Mouse (Mus musculus) liver, embryonic 16.5 days (tissue): Measurements from ENCODE around the gene Zfyve27. TPM values are rescaled to one million over a fixed set of nuclear protein-coding genes. Genes with fewer than 3 reads are reported as not detected.

Experiments
- ATAC-seq: fragments of 200-750 bp; cut with Nextera tagmentation; 2 replicates; pipeline ENCODE4 v1.8.0; 2017; ENCODE audit warnings: low read depth, mild to moderate bottlenecking, moderate number of reproducible peaks, moderate library complexity
- H3K27ac ChIP-seq: fragments of 300-500 bp; sonication (generic); 2 replicates; pipeline ENCODE4 v1.5.1; 2014; ENCODE audit warnings: mild to moderate bottlenecking, low read length
- H3K27me3 ChIP-seq: fragments of 300-500 bp; sonication (generic); 2 replicates; pipeline ENCODE4 v1.6.1; 2014; ENCODE audit warnings: low read depth, low read length, mixed read lengths; ENCODE audit not compliant: control insufficient read depth, insufficient read depth
- H3K36me3 ChIP-seq: fragments of 300-500 bp; sonication (generic); 2 replicates; pipeline ENCODE4 v1.6.1; 2014; ENCODE audit warnings: mild to moderate bottlenecking; ENCODE audit not compliant: control insufficient read depth, insufficient read depth
- H3K4me1 ChIP-seq: fragments of 300-500 bp; sonication (generic); 2 replicates; pipeline ENCODE4 v1.6.1; 2014; ENCODE audit warnings: low read depth, low read length, mixed read lengths; ENCODE audit not compliant: control insufficient read depth
- H3K4me2 ChIP-seq: fragments of 300-500 bp; sonication (generic); 2 replicates; pipeline ENCODE4 v1.6.1; 2014; ENCODE audit warnings: low read depth, low read length, mixed read lengths
- H3K4me3 ChIP-seq: fragments of 300-500 bp; sonication (generic); 2 replicates; pipeline ENCODE4 v1.5.1; 2014; ENCODE audit warnings: low read depth, mild to moderate bottlenecking, low read length
- H3K9ac ChIP-seq: fragments of 300-500 bp; sonication (generic); 2 replicates; pipeline ENCODE4 v1.6.1; 2014; ENCODE audit warnings: low read depth, low read length
- H3K9me3 ChIP-seq: fragments of 300-500 bp; sonication (generic); replicated peaks from 2 replicates; pipeline ENCODE4 v1.6.1; 2016; ENCODE audit warnings: low read length; ENCODE audit not compliant: control insufficient read depth
- WGBS: fragments of 180-500 bp; shearing (Covaris S2); extraction: QIAGEN DNeasy Blood & Tissue Kit; methylation state at CpG from one replicate; pipeline ENCODE4 v1.1.7; 2014; ENCODE audit not compliant: insufficient replicate concordance; 5-methylcytosine and 5-hydroxymethylcytosine counted together
- polyA plus RNA-seq: library from polyadenylated mRNA; unstranded; fragments of >200 nt; fragmentation: Nextera tagmentation; extraction: Ambion mirVana; gene quantifications from 2 replicates; pipeline ENCODE4 v1.2.1, GENCODE M21; 2015

Zfyve27 gene
- polyA plus RNA-seq, 1 experiment from 2014 or later, result 9.9 TPM

GRCm38 (mm10) chr19:42138517-42139285 lies 25.1 kb upstream of the Zfyve27 start:
- ATAC-seq, result no peak
- no peak overlapping the region for H3K27ac ChIP-seq
- H3K27me3 ChIP-seq, result no peaks in the 10 kb centered on the region
- H3K36me3 ChIP-seq, result no peaks in the 10 kb centered on the region
- H3K9ac ChIP-seq, result no peak overlapping the region
- peaks cover 3% of the 10 kb centered on the region for H3K4me1 ChIP-seq
- no peak overlapping the region for H3K4me2 ChIP-seq
- WGBS, result 65% methylated on average over 15 of the region's 15 CpGs
- no peaks in the 10 kb centered on the region for H3K9me3 ChIP-seq
- H3K4me3 ChIP-seq, result no peak overlapping the region

DNA sequence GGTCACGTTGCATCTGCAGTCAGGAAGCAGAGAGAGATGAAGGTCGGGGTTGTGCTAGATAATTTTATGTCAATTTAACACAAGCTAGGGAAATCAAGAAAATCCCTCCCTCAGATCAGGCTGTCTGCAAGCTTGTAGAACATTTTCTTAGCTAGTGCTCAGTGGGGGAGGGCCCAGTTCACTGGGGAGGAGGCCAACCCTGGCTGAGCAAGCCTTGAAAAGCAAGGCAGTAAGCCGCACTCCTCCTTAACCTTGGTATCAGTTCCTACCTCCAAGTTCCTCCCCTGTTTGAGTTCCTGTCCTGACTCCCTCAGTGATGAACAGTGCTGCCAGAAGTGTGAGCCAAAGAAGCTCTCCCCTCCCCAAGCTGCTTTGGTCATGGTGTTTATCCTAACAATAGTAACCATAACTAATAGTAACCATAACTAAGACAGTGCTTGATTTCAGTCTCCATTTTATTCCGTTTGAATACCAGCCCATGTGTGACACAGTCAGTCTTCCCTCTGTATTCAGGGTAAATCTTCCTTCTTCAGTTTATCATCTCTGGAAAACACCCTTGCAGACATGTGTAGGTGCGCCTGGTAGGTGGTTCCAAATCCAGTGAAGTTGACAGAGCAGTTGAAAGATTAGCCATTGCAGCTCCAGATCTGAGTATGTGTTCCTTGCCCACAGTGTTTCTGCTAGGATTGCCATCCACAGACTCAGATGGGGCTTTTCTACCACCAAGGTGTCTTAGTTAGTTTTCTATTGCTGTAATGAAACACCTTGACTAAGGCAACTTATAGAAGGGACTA lies 23.8 kb upstream of the Zfyve27 start:
- 57% methylated on average over 5 of the region's 5 CpGs for WGBS
- Histone ChIP-seq H3K9me3 (no peaks in the 10 kb centered on the region), H3K27me3 (no peaks in the 10 kb centered on the region), H3K4me3 (no peak overlapping the region), H3K4me1 (peaks cover 3% of the 10 kb centered on the region), H3K36me3 (no peaks in the 10 kb centered on the region), H3K9ac (no peak overlapping the region), H3K27ac (no peak overlapping the region), H3K4me2 (no peak overlapping the region)
- ATAC-seq, result no peak

DNA sequence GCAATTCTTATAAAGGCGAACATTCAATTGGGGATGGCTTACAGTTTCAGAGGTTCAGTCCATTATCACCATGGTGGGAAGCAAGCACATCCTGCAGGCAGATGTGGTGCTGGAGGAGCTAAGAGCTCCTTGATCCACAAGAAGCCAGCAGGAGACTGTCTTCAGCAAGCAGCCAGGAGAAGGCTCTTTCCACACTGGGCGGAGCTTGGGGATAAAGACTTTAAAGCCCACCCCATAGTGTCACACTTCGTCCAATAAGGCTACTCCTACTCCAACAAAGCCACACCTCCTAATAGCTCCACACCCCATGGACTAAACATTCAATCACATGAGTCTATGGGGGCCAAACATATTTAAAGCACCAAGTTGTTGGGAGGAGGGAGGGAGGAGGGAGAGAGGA lies 21.8 kb upstream of the Zfyve27 start:
- WGBS, result 61% methylated on average over 3 of the region's 3 CpGs
- no peak overlapping the region for H3K27ac ChIP-seq
- H3K36me3 ChIP-seq, result no peaks in the 10 kb centered on the region
- H3K4me1 ChIP-seq, result peaks cover 8% of the 10 kb centered on the region
- H3K9ac ChIP-seq, result no peak overlapping the region
- ATAC-seq, result no peak
- no peak overlapping the region for H3K4me2 ChIP-seq
- H3K27me3 ChIP-seq, result peaks cover 12% of the 10 kb centered on the region
- H3K4me3 ChIP-seq, result no peak overlapping the region
- no peaks in the 10 kb centered on the region for H3K9me3 ChIP-seq

DNA sequence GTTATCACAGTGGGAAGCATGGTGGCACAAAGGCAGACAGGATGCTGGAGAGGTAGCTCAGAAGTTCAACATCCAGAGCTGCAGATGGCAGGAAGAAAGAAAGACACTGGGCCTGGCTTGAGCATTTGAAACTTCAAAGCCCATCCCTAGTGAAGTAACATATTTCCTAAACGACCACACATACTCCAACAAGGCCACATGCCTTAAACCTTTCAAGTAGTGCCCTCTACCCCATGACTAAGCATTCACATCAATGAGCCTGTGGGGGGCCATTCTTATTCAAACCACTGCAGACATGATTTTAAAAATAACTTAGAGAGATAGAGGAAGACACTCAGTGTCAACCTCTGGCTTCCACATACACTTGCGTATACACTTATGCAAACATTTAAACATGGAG lies 21.0 kb upstream of the Zfyve27 start:
- Histone ChIP-seq H3K9me3 (no peaks in the 10 kb centered on the region), H3K36me3 (no peaks in the 10 kb centered on the region), H3K4me1 (peaks cover 9% of the 10 kb centered on the region), H3K9ac (no peak overlapping the region), H3K27me3 (peaks cover 19% of the 10 kb centered on the region), H3K27ac (no peak overlapping the region), H3K4me3 (no peak overlapping the region), H3K4me2 (no peak overlapping the region)
- WGBS, result 56% methylated on average over 2 of the region's 2 CpGs
- no peak for ATAC-seq

DNA sequence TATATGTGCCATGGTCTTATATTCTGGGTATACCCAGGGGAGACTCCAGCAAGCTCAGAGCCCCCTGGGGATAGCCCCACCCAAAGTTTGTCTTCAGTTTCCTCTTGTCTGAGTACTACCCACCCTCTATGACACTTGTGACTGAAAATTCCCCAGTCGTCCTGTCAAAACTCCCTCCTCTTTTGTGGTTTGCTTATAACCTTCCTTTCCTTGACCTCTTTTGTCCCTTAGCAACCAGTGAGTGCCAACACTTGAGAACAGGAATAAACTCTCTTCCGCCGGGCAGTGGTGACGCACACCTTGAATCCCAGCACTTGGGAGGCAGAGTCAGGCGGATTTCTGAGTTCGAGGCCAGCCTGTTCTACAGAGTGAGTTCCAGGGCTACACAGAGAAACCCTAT lies 19.7 kb upstream of the Zfyve27 start:
- no peak for ATAC-seq
- Histone ChIP-seq H3K27ac (no peak overlapping the region), H3K36me3 (no peaks in the 10 kb centered on the region), H3K4me3 (no peak overlapping the region), H3K4me1 (peaks cover 14% of the 10 kb centered on the region), H3K9me3 (no peaks in the 10 kb centered on the region), H3K4me2 (no peak overlapping the region), H3K9ac (no peak overlapping the region), H3K27me3 (peaks cover 33% of the 10 kb centered on the region)
- WGBS, result 37% methylated on average over 6 of the region's 6 CpGs

GRCm38 (mm10) chr19:42144541-42145167 lies 19.1 kb upstream of the Zfyve27 start:
- 25% methylated on average over 8 of the region's 8 CpGs for WGBS
- no peak overlapping the region for H3K9ac ChIP-seq
- no peak overlapping the region for H3K4me2 ChIP-seq
- no peaks in the 10 kb centered on the region for H3K36me3 ChIP-seq
- no peak for ATAC-seq
- H3K4me3 ChIP-seq, result no peak overlapping the region
- no peaks in the 10 kb centered on the region for H3K9me3 ChIP-seq
- H3K4me1 ChIP-seq, result peaks cover 20% of the 10 kb centered on the region
- H3K27me3 ChIP-seq, result peaks cover 36% of the 10 kb centered on the region
- no peak overlapping the region for H3K27ac ChIP-seq

DNA sequence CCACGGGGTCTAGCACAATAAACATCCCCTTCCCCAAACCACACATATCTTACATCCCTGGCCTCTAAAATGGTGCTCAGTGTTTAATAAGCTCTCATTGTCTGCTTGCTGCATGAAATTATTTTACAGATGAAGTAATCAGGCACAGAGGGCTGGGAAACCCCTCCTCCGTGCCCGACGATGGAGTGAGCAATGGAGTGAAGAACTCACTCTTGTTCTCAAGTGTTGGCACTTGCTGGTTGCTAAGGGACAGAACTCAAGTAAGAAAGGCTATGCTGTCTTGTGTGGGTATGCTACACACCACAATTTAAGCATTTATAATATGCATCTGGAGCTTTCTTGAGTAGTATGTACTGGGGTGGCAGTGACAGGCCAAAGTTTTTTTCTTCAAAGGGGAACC lies 18.5 kb upstream of the Zfyve27 start:
- Histone ChIP-seq H3K9ac (no peak overlapping the region), H3K27ac (no peak overlapping the region)
- WGBS, result 48% methylated on average over 4 of the region's 4 CpGs

DNA sequence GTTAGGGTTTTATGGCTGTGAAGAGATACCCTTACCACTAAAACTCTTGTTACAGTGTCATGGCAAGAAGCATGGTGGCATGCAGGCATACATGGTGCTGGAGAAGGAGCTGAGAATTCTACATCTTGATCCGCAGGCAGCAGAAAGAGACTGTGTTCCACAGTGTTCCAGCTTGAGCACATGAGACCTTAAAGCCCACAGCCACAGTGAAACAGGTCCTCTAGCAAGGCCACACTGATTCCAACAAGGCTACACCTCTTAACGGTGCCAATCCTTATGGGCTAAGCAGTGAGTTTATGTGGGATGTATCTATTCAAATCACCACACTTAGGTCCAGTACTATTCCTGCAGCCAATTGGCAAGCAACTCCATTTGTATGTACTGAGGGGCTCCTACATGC lies 18.0 kb upstream of the Zfyve27 start:
- H3K27me3 ChIP-seq, result peaks cover 36% of the 10 kb centered on the region
- H3K4me3 ChIP-seq, result no peak overlapping the region
- H3K9me3 ChIP-seq, result no peaks in the 10 kb centered on the region
- no peak overlapping the region for H3K4me2 ChIP-seq
- H3K9ac ChIP-seq, result no peak overlapping the region
- ATAC-seq, result no peak
- H3K4me1 ChIP-seq, result peaks cover 23% of the 10 kb centered on the region
- H3K27ac ChIP-seq, result no peak overlapping the region
- 59% methylated on average over 2 of the region's 2 CpGs for WGBS
- H3K36me3 ChIP-seq, result no peaks in the 10 kb centered on the region

More for the DNA sequence above, 18.5 kb upstream of the Zfyve27 start:
- no peak overlapping the region for H3K4me2 ChIP-seq
- no peaks in the 10 kb centered on the region for H3K9me3 ChIP-seq
- ATAC-seq, result no peak
- no peaks in the 10 kb centered on the region for H3K36me3 ChIP-seq
- H3K4me1 ChIP-seq, result peaks cover 23% of the 10 kb centered on the region
- no peak overlapping the region for H3K4me3 ChIP-seq
- peaks cover 36% of the 10 kb centered on the region for H3K27me3 ChIP-seq
